Mouse (Mus musculus) MEL (cell line): ENCODE data around the gene Gpr55. TPM values are rescaled to one million over a fixed set of nuclear protein-coding genes. Genes with fewer than 3 reads are reported as not detected.

ENCODE experiments used
- DNase-seq: peaks from one replicate; pipeline ENCODE4 v3.0.0; 2011; ENCODE audit warnings: low read depth, low spot score
- H3K27ac ChIP-seq: 2 replicates; pipeline ENCODE4 v1.5.1; 2012; ENCODE audit warnings: low read depth, mild to moderate bottlenecking, control low read depth, low read length, moderate library complexity; ENCODE audit not compliant: control insufficient read depth
- H3K27me3 ChIP-seq, 2 experiments: fragments of 150-350 bp in 1 of 2; sonication (generic) in 1 of 2; 2 replicates each; pipeline ENCODE4 v1.6.1; 2012; ENCODE audit warnings: low read length in 2 of 2, mild to moderate bottlenecking in 2 of 2, improper control_type of control experiment in 1 of 2, moderate library complexity in 1 of 2; ENCODE audit not compliant: insufficient read depth in 2 of 2, control insufficient read depth in 1 of 2
- H3K36me3 ChIP-seq, 2 experiments: 2 replicates each; pipeline ENCODE4 v1.6.1; 2012 to 2014; ENCODE audit warnings: low read length in 2 of 2, improper control_type of control experiment in 1 of 2, inconsistent platforms in 1 of 2, mild to moderate bottlenecking in 1 of 2; ENCODE audit not compliant: insufficient read depth in 2 of 2, control insufficient read depth in 1 of 2
- H3K4me1 ChIP-seq, 2 experiments: fragments of 150-350 bp in 1 of 2; sonication (generic) in 1 of 2; 2 replicates each; pipeline ENCODE4 v1.6.1; 2012; ENCODE audit warnings: low read length in 2 of 2, improper control_type of control experiment in 1 of 2, mild to moderate bottlenecking in 1 of 2; ENCODE audit not compliant: insufficient read depth in 2 of 2, control insufficient read depth in 1 of 2
- H3K4me3 ChIP-seq, 2 experiments: fragments of 150-350 bp in 1 of 2; sonication (generic) in 1 of 2; 2 replicates each; pipeline ENCODE4 v1.5.1; 2012; ENCODE audit warnings: low read depth in 2 of 2, low read length in 2 of 2, mild to moderate bottlenecking in 2 of 2, moderate library complexity in 2 of 2, control low read depth in 1 of 2, improper control_type of control experiment in 1 of 2; ENCODE audit not compliant: control insufficient read depth in 1 of 2, insufficient read depth in 1 of 2
- H3K79me2 ChIP-seq: 2 replicates; pipeline ENCODE4 v1.6.1; 2012; ENCODE audit warnings: mild to moderate bottlenecking, low read length, moderate library complexity; ENCODE audit not compliant: control insufficient read depth, poor library complexity, insufficient read depth
- H3K9ac ChIP-seq: 2 replicates; pipeline ENCODE4 v1.6.1; 2012; ENCODE audit warnings: low read depth, mild to moderate bottlenecking, control low read depth, low read length, moderate library complexity; ENCODE audit not compliant: control insufficient read depth, poor library complexity, severe bottlenecking
- H3K9me3 ChIP-seq: fragments of 150-350 bp; sonication (generic); replicated peaks from 2 replicates; pipeline ENCODE4 v1.6.1; 2012; ENCODE audit warnings: mild to moderate bottlenecking, low read length, improper control_type of control experiment, moderate library complexity; ENCODE audit not compliant: insufficient read depth
- CHD1 ChIP-seq: IDR thresholded peaks from 2 replicates; pipeline ENCODE4 v1.6.1; 2012; ENCODE audit warnings: low read depth, mild to moderate bottlenecking, inconsistent platforms, low read length, improper control_type of control experiment
- CHD2 ChIP-seq: IDR thresholded peaks from 2 replicates; pipeline ENCODE4 v1.6.1; 2011; ENCODE audit warnings: low read length, improper control_type of control experiment
- E2F4 ChIP-seq: IDR thresholded peaks from 2 replicates; pipeline ENCODE4 v1.6.1; 2011; ENCODE audit warnings: low read depth, low read length, improper control_type of control experiment, borderline replicate concordance
- ETS1 ChIP-seq: IDR thresholded peaks from 2 replicates; pipeline ENCODE4 v1.6.1; 2012; ENCODE audit warnings: low read depth, mild to moderate bottlenecking, inconsistent platforms, low read length, improper control_type of control experiment, moderate library complexity
- GABPA ChIP-seq: IDR thresholded peaks from 2 replicates; pipeline ENCODE4 v1.6.1; 2012; ENCODE audit warnings: low read depth, mild to moderate bottlenecking, inconsistent platforms, low read length, improper control_type of control experiment, moderate library complexity
- GATA1 ChIP-seq: IDR thresholded peaks from 2 replicates; pipeline ENCODE4 v1.6.1; 2011; ENCODE audit warnings: low read depth, low read length, improper control_type of control experiment
- HCFC1 ChIP-seq: IDR thresholded peaks from 2 replicates; pipeline ENCODE4 v1.6.1; 2012; ENCODE audit warnings: low read depth, mild to moderate bottlenecking, inconsistent platforms, low read length, improper control_type of control experiment, moderate library complexity
- JUND ChIP-seq: IDR thresholded peaks from 2 replicates; pipeline ENCODE4 v1.6.1; 2011; ENCODE audit warnings: low read depth, mild to moderate bottlenecking, improper control_type of control experiment, low read length
- KAT2A ChIP-seq: conservative IDR thresholded peaks from 2 replicates; pipeline ENCODE4 v1.6.1; 2012; ENCODE audit warnings: low read depth, low read length, improper control_type of control experiment, inconsistent platforms
- MAFK ChIP-seq: IDR thresholded peaks from 2 replicates; pipeline ENCODE4 v1.6.1; 2011; ENCODE audit warnings: low read depth, mild to moderate bottlenecking, low read length, improper control_type of control experiment, borderline replicate concordance
- MAZ ChIP-seq: IDR thresholded peaks from 2 replicates; pipeline ENCODE4 v1.6.1; 2012; ENCODE audit warnings: low read depth, mild to moderate bottlenecking, inconsistent platforms, low read length, improper control_type of control experiment
- MXI1 ChIP-seq: IDR thresholded peaks from 2 replicates; pipeline ENCODE4 v1.6.1; 2011; ENCODE audit warnings: mild to moderate bottlenecking, low read depth, low read length, improper control_type of control experiment
- MYB ChIP-seq: IDR thresholded peaks from 2 replicates; pipeline ENCODE4 v1.6.1; 2011; ENCODE audit warnings: mild to moderate bottlenecking, low read depth, low read length, improper control_type of control experiment
- NRF1 ChIP-seq: IDR thresholded peaks from 2 replicates; pipeline ENCODE4 v1.6.1; 2014; ENCODE audit warnings: low read depth, mild to moderate bottlenecking, inconsistent platforms, low read length, improper control_type of control experiment, moderate library complexity; ENCODE audit not compliant: poor library complexity, insufficient read depth, severe bottlenecking
- POLR2A ChIP-seq, 2 experiments: IDR thresholded peaks; 2 replicates each; pipeline ENCODE4 v1.6.1; 2011 to 2012; ENCODE audit warnings: low read length in 2 of 2, mild to moderate bottlenecking in 2 of 2, control low read depth in 1 of 2, improper control_type of control experiment in 1 of 2, low read depth in 1 of 2, moderate library complexity in 1 of 2; ENCODE audit not compliant: control insufficient read depth in 1 of 2, insufficient read depth in 1 of 2, poor library complexity in 1 of 2
- POLR2AphosphoS2 ChIP-seq: IDR thresholded peaks from 2 replicates; pipeline ENCODE4 v1.6.1; 2011; ENCODE audit warnings: low read length, improper control_type of control experiment
- POLR2AphosphoS5 ChIP-seq: IDR thresholded peaks from 2 replicates; pipeline ENCODE4 v1.6.1; 2012; ENCODE audit warnings: low read depth, borderline replicate concordance, mild to moderate bottlenecking, inconsistent platforms, low read length, moderate library complexity, mixed read lengths
- RAD21 ChIP-seq: IDR thresholded peaks from 2 replicates; pipeline ENCODE4 v1.6.1; 2011; ENCODE audit warnings: mild to moderate bottlenecking, low read depth, low read length, improper control_type of control experiment
- RCOR1 ChIP-seq: IDR thresholded peaks from 2 replicates; pipeline ENCODE4 v1.6.1; 2012; ENCODE audit warnings: low read depth, mild to moderate bottlenecking, inconsistent platforms, low read length, improper control_type of control experiment
- SIN3A ChIP-seq: IDR thresholded peaks from 2 replicates; pipeline ENCODE4 v1.6.1; 2012; ENCODE audit warnings: low read length, improper control_type of control experiment, inconsistent platforms
- SMC3 ChIP-seq: IDR thresholded peaks from 2 replicates; pipeline ENCODE4 v1.6.1; 2011; ENCODE audit warnings: low read depth, low read length, improper control_type of control experiment
- TAL1 ChIP-seq: IDR thresholded peaks from 2 replicates; pipeline ENCODE4 v1.6.1; 2012; ENCODE audit warnings: mild to moderate bottlenecking, inconsistent platforms, low read length, moderate library complexity, mixed read lengths
- TBP ChIP-seq: IDR thresholded peaks from 2 replicates; pipeline ENCODE4 v1.8.0; 2011; ENCODE audit warnings: low read depth, low read length, improper control_type of control experiment
- TCF12 ChIP-seq: IDR thresholded peaks from 2 replicates; pipeline ENCODE4 v1.6.1; 2014; ENCODE audit warnings: low read depth, mild to moderate bottlenecking, inconsistent platforms, low read length, improper control_type of control experiment, moderate library complexity
- UBTF ChIP-seq: IDR thresholded peaks from 2 replicates; pipeline ENCODE4 v1.6.1; 2012; ENCODE audit warnings: low read depth, mild to moderate bottlenecking, inconsistent platforms, low read length, improper control_type of control experiment, moderate library complexity, borderline replicate concordance; ENCODE audit not compliant: insufficient read depth
- USF2 ChIP-seq, 2 experiments: IDR thresholded peaks; 2 replicates each; pipeline ENCODE4 v1.6.1; 2011 to 2012; ENCODE audit warnings: improper control_type of control experiment in 2 of 2, low read length in 2 of 2, borderline replicate concordance in 1 of 2, inconsistent platforms in 1 of 2, low read depth in 1 of 2, mild to moderate bottlenecking in 1 of 2; ENCODE audit not compliant: insufficient read depth in 1 of 2
- ZKSCAN1 ChIP-seq: IDR thresholded peaks from 2 replicates; pipeline ENCODE4 v1.6.1; 2012; ENCODE audit warnings: low read depth, mild to moderate bottlenecking, inconsistent platforms, low read length, improper control_type of control experiment, moderate library complexity
- ZMIZ1 ChIP-seq: IDR thresholded peaks from 2 replicates; pipeline ENCODE4 v1.6.1; 2012; ENCODE audit warnings: low read depth, mild to moderate bottlenecking, inconsistent platforms, low read length, improper control_type of control experiment, moderate library complexity
- polyA plus RNA-seq, 2 experiments: library from polyadenylated mRNA; stranded (reverse) in 1 of 2; unstranded in 1 of 2; fragments of >175 nt in 1 of 2; fragments of >200 nt in 1 of 2; gene quantifications; 2 replicates each; pipeline versions ENCODE4 v1.2.1 to v1.2.4; 2012; ENCODE audit warnings: low replicate concordance in 2 of 2, low read depth in 1 of 2; ENCODE audit not compliant: insufficient read length in 2 of 2, insufficient read depth in 1 of 2, missing spikeins in 1 of 2
- total RNA-seq: library from RNA; depleted of rRNA; stranded (reverse); fragments of 300-350 nt; gene quantifications from 2 replicates; pipeline ENCODE4 v1.2.3, GENCODE M21; 2012

Gene Gpr55
- total and polyA plus RNA-seq, 3 experiments: 0.01 to 0.04 TPM; not detected in 1

- H3K27ac ChIP-seq: no peak overlapping the region
Measured at GRCm38 (mm10) chr1:85999853-86000570, 39.2 kb upstream of the Gpr55 start.

GRCm38 (mm10) chr1:85998012-85998411, 37.2 kb upstream of the Gpr55 start:
- Histone ChIP-seq H3K4me1 (no peaks in the 10 kb centered on the region; a peak in 1 of 4 replicates), H3K27me3 (peaks cover 5 to 7% of the 10 kb centered on the region in 2 experiments), H3K36me3 (no peaks in the 10 kb centered on the region), H3K9ac (no peak overlapping the region), H3K4me3 (no peak overlapping the region), H3K79me2 (no peaks in the 10 kb centered on the region), H3K27ac (no peak overlapping the region), H3K9me3 (no peaks in the 10 kb centered on the region)
- no peak for TF ChIP-seq MAFK
- no peak for TF ChIP-seq MYB
- no peak for TF ChIP-seq POLR2AphosphoS2
- TF ChIP-seq SMC3: no peak
- no peak for TF ChIP-seq RAD21
- TF ChIP-seq TCF12: no peak
- no peak for TF ChIP-seq MXI1
- TF ChIP-seq CHD1: no peak
- no peak for TF ChIP-seq KAT2A
- no peak for TF ChIP-seq ETS1
- no peak for TF ChIP-seq ZMIZ1
- no peak for TF ChIP-seq SIN3A
- no peak for TF ChIP-seq TBP
- no peak for TF ChIP-seq E2F4
- TF ChIP-seq HCFC1: no peak
- TF ChIP-seq MAZ: no peak
- TF ChIP-seq GABPA: no peak
- TF ChIP-seq UBTF: no peak
- no peak for TF ChIP-seq TAL1
- TF ChIP-seq POLR2AphosphoS5: no peak
- DNase-seq: no peak

More at GRCm38 (mm10) chr1:85999853-86000570, 39.2 kb upstream of the Gpr55 start:
- no peak overlapping the region for H3K4me3 ChIP-seq
- peaks cover 5 to 8% of the 10 kb centered on the region in 2 experiments for H3K27me3 ChIP-seq
- no peaks in the 10 kb centered on the region for H3K79me2 ChIP-seq
- H3K9ac ChIP-seq: no peak overlapping the region
- TF ChIP-seq USF2 (IDR thresholded peaks at IDR 0.05; ENCODE audit: borderline replicate concordance in 1 of 2, insufficient read depth in 1 of 2, low read depth in 1 of 2, low read length in 2 of 2) (no peak), GATA1 (no peak), POLR2A (IDR thresholded peaks at IDR 0.05; ENCODE audit: control insufficient read depth in 1 of 2, insufficient read depth in 1 of 2, low read depth in 1 of 2, low read length in 2 of 2, poor library complexity in 1 of 2) (no peak), TAL1 (no peak), MAFK (no peak), RCOR1 (no peak), CHD2 (no peak), TCF12 (no peak), NRF1 (no peak), RAD21 (no peak), HCFC1 (no peak), ZKSCAN1 (no peak), SMC3 (no peak), MAZ (no peak), POLR2AphosphoS2 (no peak), JUND (no peak)
- no peaks in the 10 kb centered on the region for H3K9me3 ChIP-seq
- no peaks in the 10 kb centered on the region for H3K36me3 ChIP-seq
- no peaks in the 10 kb centered on the region; a peak in 1 of 4 replicates for H3K4me1 ChIP-seq
- DNase-seq: no peak
